In genomic region chr6:141307326-141307725, GRCm38 (mm10) we compare ENCODE assay signal across 21 mouse cellular contexts. TPM values are rescaled to one million over a fixed set of nuclear protein-coding genes. Genes with fewer than 3 reads are reported as not detected.
DNase-seq lines count a peak whose midpoint lies in the region; ATAC-seq and TF ChIP-seq lines count a peak whose summit lies in the region.
"Had no signal": no experiment of that assay in that cellular context is flagged by ENCODE, and none has a peak within 500 bp of the region (broad histone marks: within the 10 kb centered on the region; RNA-seq: fewer than 3 reads in every experiment).

No protein-coding gene starts in this region.

- H3K4me3 ChIP-seq in heart, adult 2 months = no peak overlapping the region
- H3K4me3 ChIP-seq: embryonic facial prominence, embryonic 10.5 days; embryonic facial prominence, embryonic 12.5 days; forebrain, embryonic 13.5 days; forebrain, embryonic 15.5 days had no signal

- peaks cover 10% of the 10 kb centered on the region for H3K36me3 ChIP-seq in heart, adult 2 months (ENCODE audit: control insufficient read depth, insufficient read depth, low read length)
- H3K36me3 ChIP-seq: embryonic facial prominence, embryonic 10.5 days; embryonic facial prominence, embryonic 12.5 days; forebrain, embryonic 15.5 days had no signal

- TF ChIP-seq CTCF in heart, adult 2 months (IDR thresholded peaks at IDR 0.05) = no peak

- peak overlapping the region; percentile 55 for H3K27ac ChIP-seq in heart, adult 2 months
- H3K27ac ChIP-seq: embryonic facial prominence, embryonic 10.5 days; embryonic facial prominence, embryonic 12.5 days; forebrain, embryonic 13.5 days; forebrain, embryonic 15.5 days had no signal

- peaks cover 8% of the 10 kb centered on the region for H3K4me1 ChIP-seq in heart, adult 2 months (ENCODE audit: control insufficient read depth, insufficient read depth, low read length)
- H3K4me1 ChIP-seq: embryonic facial prominence, embryonic 12.5 days; forebrain, embryonic 13.5 days; forebrain, embryonic 15.5 days had no signal

- H3K27me3 ChIP-seq in heart, adult 2 months (ENCODE audit: control insufficient read depth, insufficient read depth, low read length) = no peaks in the 10 kb centered on the region
- H3K27me3 ChIP-seq: embryonic facial prominence, embryonic 12.5 days; forebrain, embryonic 13.5 days; forebrain, embryonic 15.5 days had no signal

- no peak for DNase-seq in heart, adult 2 months
- DNase-seq in heart, adult 11 months = no peak
- no peak for DNase-seq in kidney, postnatal 10 days
- DNase-seq in left cerebral cortex, postnatal 4 days = no peak
- DNase-seq: adrenal gland, adult 2 months; adrenal gland, postnatal 10 days; adrenal gland, postnatal 25 days; cerebellum, adult 11 months; cerebellum, adult 18-20 months; cerebellum, adult 8-10 months; cerebellum, adult 9-11 months; cerebellum, postnatal 14 days; cerebellum, postnatal 36 days; forebrain, postnatal 0 days had no signal

- H3K9ac ChIP-seq in heart, adult 2 months (ENCODE audit: low read depth, low read length) = no peak overlapping the region
- H3K9ac ChIP-seq: embryonic facial prominence, embryonic 12.5 days; forebrain, embryonic 13.5 days; forebrain, embryonic 15.5 days; forebrain, postnatal 0 days had no signal

- TF ChIP-seq POLR2A in heart, adult 2 months (IDR thresholded peaks at IDR 0.05; ENCODE audit: insufficient read depth, low read depth, low read length) = no peak

- 70% methylated on average over 1 of the region's 1 CpGs for WGBS in heart, adult 2 months

- no peak for TF ChIP-seq EP300 in heart, adult 2 months (IDR thresholded peaks at IDR 0.05; ENCODE audit: insufficient read depth, low read depth, low read length)

- H3K79me2 ChIP-seq in heart, adult 2 months (replicated peaks; ENCODE audit: control insufficient read depth, insufficient read depth, low read length) = no peaks in the 10 kb centered on the region

- peak; percentile 77 to 91 for ATAC-seq in hematopoietic stem cell, adult 5-6 weeks (replicated peaks in 1 of 2; ENCODE audit: insufficient read depth in 1 of 2, low FRiP score in 2 of 2, low TSS enrichment in 1 of 2, low read depth in 1 of 2, poor library complexity in 2 of 2, severe bottlenecking in 2 of 2)
- ATAC-seq: forebrain, embryonic 13.5 days; forebrain, embryonic 15.5 days; forebrain, postnatal 0 days had no signal

- intact Hi-C loops in heart, adult 2 months (cut with DNase I) = no loop called here
- intact Hi-C loops in left cerebral cortex, postnatal 4 days (cut with DNase I) = no loop called here

RNA-seq across cellular contexts. Expression of gene Pde3a, which starts 58.3 kb away (rescaled TPM):
- 10 to 100 TPM; 64.6 to 72.3 TPM for total RNA-seq in heart, adult 2 months (2021)
- 18.0 and 23.9 TPM in 2 replicates for polyA plus RNA-seq in heart, adult 2 months (2012; rRNA removed)
- 0.13 TPM in 1 of 2 replicates, not detected in the other for total RNA-seq in hematopoietic stem cell, adult 5-6 weeks (2017)
- 1 to 10 TPM; 2.3 to 3.2 TPM for total RNA-seq in left cerebral cortex, postnatal 4 days (2021)
- total RNA-seq: MEL had no signal
- polyA plus RNA-seq: C2C12 had no signal

Comparison
In these comparisons a context has a peak if more than half of its experiments do, and no peak if none do; other contexts are left out.
1. RNA of gene Pde3a, which starts 58.3 kb away (total RNA-seq): 64.6 to 72.3 TPM in heart, adult 2 months; 2.3 to 3.2 TPM in left cerebral cortex, postnatal 4 days and 0.13 TPM in hematopoietic stem cell, adult 5-6 weeks; every median in the first group is over 10 times any median in the second.